Mouse (Mus musculus) kidney, postnatal 0 days (tissue): ENCODE results near the gene Fshb. TPM values are rescaled to one million over a fixed set of nuclear protein-coding genes. Genes with fewer than 3 reads are reported as not detected.

ENCODE experiments used
- ATAC-seq: fragments of 200-750 bp; cut with Nextera tagmentation; replicated peaks from 2 replicates; pipeline ENCODE4 v1.8.0; 2017; ENCODE audit warnings: low read depth, moderate number of reproducible peaks, moderate TSS enrichment, moderate library complexity; ENCODE audit not compliant: low FRiP score
- DNase-seq: peaks from one replicate; pipeline ENCODE4 v3.0.0-alpha.2; 2016; ENCODE audit warnings: low spot score
- H3K27ac ChIP-seq: fragments of 300-500 bp; sonication (generic); 2 replicates; pipeline ENCODE4 v1.5.1; 2014; ENCODE audit warnings: mild to moderate bottlenecking
- H3K27me3 ChIP-seq: fragments of 300-500 bp; sonication (generic); 2 replicates; pipeline ENCODE4 v1.6.1; 2014; ENCODE audit warnings: low read length, mixed read lengths; ENCODE audit not compliant: insufficient read depth
- H3K36me3 ChIP-seq: fragments of 300-500 bp; sonication (generic); 2 replicates; pipeline ENCODE4 v1.6.1; 2014; ENCODE audit warnings: low read length, mixed read lengths; ENCODE audit not compliant: insufficient read depth
- H3K4me1 ChIP-seq: fragments of 300-500 bp; sonication (generic); replicated peaks from 2 replicates; pipeline ENCODE4 v1.6.1; 2014; ENCODE audit warnings: antibody characterized with exemption, low read length, mixed read lengths; ENCODE audit not compliant: insufficient read depth
- H3K4me2 ChIP-seq: fragments of 300-500 bp; sonication (generic); 2 replicates; pipeline ENCODE4 v1.6.1; 2014; ENCODE audit warnings: mild to moderate bottlenecking, low read length, moderate library complexity, mixed read lengths
- H3K4me3 ChIP-seq: fragments of 300-500 bp; sonication (generic); replicated peaks from 2 replicates; pipeline ENCODE4 v1.5.1; 2014; ENCODE audit warnings: low read depth, low read length
- H3K9ac ChIP-seq: fragments of 300-500 bp; sonication (generic); 2 replicates; pipeline ENCODE4 v1.6.1; 2014; ENCODE audit warnings: low read depth, low read length
- H3K9me3 ChIP-seq: fragments of 300-500 bp; sonication (generic); replicated peaks from 2 replicates; pipeline ENCODE4 v1.6.1; 2016; ENCODE audit warnings: low read length, inconsistent platforms, mixed read lengths
- CTCF ChIP-seq: IDR thresholded peaks from 2 replicates; pipeline ENCODE4 v1.5.1; 2016; ENCODE audit warnings: antibody characterized with exemption, low read depth, mild to moderate bottlenecking, moderate library complexity
- WGBS: fragments of 180-500 bp; shearing (Covaris S2); extraction: QIAGEN DNeasy Blood & Tissue Kit; methylation state at CpG from one replicate; pipeline ENCODE4 v1.1.7; 2014; 5-methylcytosine and 5-hydroxymethylcytosine counted together
- polyA plus RNA-seq: library from polyadenylated mRNA; unstranded; fragments of >200 nt; fragmentation: Nextera tagmentation; extraction: Ambion mirVana; gene quantifications from 2 replicates; pipeline ENCODE4 v1.2.1, GENCODE M21; 2015

Gene Fshb
- polyA plus RNA-seq, 1 experiment from 2014 or later, result not detected

DNA sequence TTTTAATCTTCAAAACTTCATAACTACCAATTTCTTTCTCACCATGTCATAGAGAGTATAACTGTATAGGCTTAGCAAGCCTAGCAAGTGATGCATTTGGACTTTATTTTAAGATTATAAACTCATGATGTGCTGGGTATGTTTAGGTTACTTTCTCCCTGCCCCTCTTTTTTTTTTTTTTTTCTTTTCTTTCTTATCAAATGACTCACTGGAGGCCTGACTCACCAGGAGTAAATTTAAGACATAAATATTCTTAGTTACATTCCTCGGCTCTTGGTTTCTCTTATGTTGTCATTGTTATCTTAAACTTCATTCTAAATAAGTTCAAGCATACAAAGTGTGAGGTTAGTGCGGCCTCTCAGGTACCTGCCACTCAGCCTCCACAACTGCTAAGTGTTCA lies 23.5 kb downstream of the Fshb start:
- H3K4me1 ChIP-seq, result no peaks in the 10 kb centered on the region
- no peak overlapping the region for H3K4me3 ChIP-seq
- ATAC-seq (no peak), DNase-seq (no peak)
- no peaks in the 10 kb centered on the region for H3K27me3 ChIP-seq
- H3K27ac ChIP-seq, result no peak overlapping the region
- no peaks in the 10 kb centered on the region for H3K36me3 ChIP-seq
- no peak overlapping the region for H3K4me2 ChIP-seq
- no peak overlapping the region for H3K9ac ChIP-seq
- WGBS, result 73% methylated on average over 2 of the region's 2 CpGs
- no peaks in the 10 kb centered on the region for H3K9me3 ChIP-seq
- TF ChIP-seq CTCF, result no peak

DNA sequence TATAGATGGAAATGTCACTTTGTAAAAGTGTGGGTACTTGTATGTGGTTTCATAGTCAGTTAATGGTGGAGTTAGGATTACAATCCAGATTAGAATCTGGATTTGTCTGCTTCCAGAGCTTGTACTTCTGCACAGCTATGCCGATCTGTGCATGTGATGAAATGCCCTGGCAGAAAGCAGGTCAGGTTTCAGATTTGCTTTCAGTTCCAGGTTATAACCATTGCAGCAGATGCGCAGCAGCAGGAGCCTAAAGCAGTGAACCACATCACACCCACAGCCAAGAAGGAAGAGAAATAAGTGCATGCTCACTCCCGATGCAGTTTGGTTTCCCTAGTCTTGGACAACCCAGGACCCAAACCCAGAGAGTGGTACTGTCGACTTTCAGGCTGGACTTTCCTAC lies 34.8 kb downstream of the Fshb start:
- Histone ChIP-seq H3K27me3 (no peaks in the 10 kb centered on the region), H3K9me3 (no peaks in the 10 kb centered on the region), H3K36me3 (no peaks in the 10 kb centered on the region), H3K4me3 (no peak overlapping the region), H3K27ac (no peak overlapping the region), H3K4me1 (no peaks in the 10 kb centered on the region), H3K9ac (no peak overlapping the region), H3K4me2 (no peak overlapping the region)
- whole genome bisulfite sequencing, result 46% methylated on average over 4 of the region's 4 CpGs
- no peak for DNase-seq
- no peak for ATAC-seq
- TF ChIP-seq CTCF, result no peak

DNA sequence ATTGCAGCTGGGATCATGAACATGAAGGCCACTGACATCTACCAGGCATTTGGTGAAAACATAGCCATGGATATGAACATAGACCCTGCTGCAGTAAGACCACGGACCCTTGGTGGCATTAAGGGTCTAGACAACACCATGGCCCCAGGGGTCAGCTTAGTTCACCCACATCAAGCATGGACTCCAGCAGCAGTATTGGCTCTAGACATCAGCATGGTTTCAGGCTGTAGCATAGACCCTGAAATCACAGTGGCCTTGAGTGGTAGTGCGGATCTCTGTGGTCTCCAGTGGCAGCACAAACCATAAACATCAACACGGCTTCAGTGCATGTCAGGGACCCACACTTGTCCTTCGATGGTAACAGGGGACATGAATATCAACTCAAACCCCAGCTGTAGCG lies 36.7 kb downstream of the Fshb start:
- no peak overlapping the region for H3K4me2 ChIP-seq
- no peaks in the 10 kb centered on the region for H3K27me3 ChIP-seq
- no peak overlapping the region for H3K27ac ChIP-seq
- ATAC-seq (no peak), DNase-seq (no peak)
- no peaks in the 10 kb centered on the region for H3K4me1 ChIP-seq
- no peaks in the 10 kb centered on the region for H3K9me3 ChIP-seq
- no peak for TF ChIP-seq CTCF
- H3K4me3 ChIP-seq, result no peak overlapping the region
- no peak overlapping the region for H3K9ac ChIP-seq
- H3K36me3 ChIP-seq, result no peaks in the 10 kb centered on the region
- WGBS, result 97% methylated on average over 5 of the region's 5 CpGs

DNA sequence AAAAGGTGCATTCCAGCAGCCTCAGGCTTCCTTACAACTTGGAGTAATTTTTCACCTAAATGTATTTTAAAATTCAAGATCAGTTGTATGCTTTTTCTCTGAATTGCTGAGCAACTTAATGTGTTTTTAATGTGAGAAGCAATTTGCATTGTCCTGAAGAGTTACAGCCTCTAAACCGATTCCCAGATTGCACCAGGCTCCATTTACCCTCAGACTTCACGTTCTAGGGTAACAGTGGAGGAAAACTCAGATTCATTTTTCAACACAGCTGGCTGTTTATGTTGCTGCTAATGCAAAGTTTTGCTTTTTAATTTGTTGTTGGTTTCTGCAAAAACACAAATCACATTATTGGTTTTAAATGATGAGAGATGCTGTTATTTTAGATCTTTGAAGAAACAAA lies 40.1 kb downstream of the Fshb start:
- H3K4me1 ChIP-seq, result no peaks in the 10 kb centered on the region
- H3K27ac ChIP-seq, result no peak overlapping the region
- H3K4me3 ChIP-seq, result no peak overlapping the region
- no peaks in the 10 kb centered on the region for H3K9me3 ChIP-seq
- 18% methylated on average over 2 of the region's 2 CpGs for WGBS
- DNase-seq (no peak), ATAC-seq (no peak)
- no peak overlapping the region for H3K9ac ChIP-seq
- no peaks in the 10 kb centered on the region for H3K36me3 ChIP-seq
- TF ChIP-seq CTCF, result no peak
- H3K4me2 ChIP-seq, result no peak overlapping the region
- H3K27me3 ChIP-seq, result no peaks in the 10 kb centered on the region

DNA sequence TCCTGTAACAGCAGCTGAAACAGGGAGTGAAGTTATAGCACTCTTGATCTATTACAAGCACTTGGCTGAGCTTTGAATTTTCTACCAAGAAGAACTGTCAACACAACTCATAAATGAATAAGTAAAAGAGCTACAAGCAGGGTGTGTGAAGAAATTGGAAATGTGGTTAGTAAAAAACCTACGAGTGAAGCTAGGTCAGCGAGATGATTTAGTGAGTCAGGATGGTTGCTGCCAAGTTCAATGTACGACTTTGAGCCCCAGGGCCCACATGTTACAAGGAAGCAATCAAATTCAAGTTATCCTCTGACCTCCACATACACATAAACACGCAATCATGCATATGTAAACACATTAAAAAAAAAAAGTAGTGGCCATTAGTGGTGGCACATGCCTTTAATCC lies 46.3 kb downstream of the Fshb start:
- Histone ChIP-seq H3K27ac (no peak overlapping the region), H3K9ac (no peak overlapping the region), H3K36me3 (no peaks in the 10 kb centered on the region), H3K4me3 (no peak overlapping the region), H3K9me3 (no peaks in the 10 kb centered on the region), H3K4me2 (no peak overlapping the region), H3K27me3 (no peaks in the 10 kb centered on the region), H3K4me1 (no peaks in the 10 kb centered on the region)
- WGBS, result 73% methylated on average over 4 of the region's 4 CpGs
- no peak for ATAC-seq
- DNase-seq, result no peak
- no peak for TF ChIP-seq CTCF

DNA sequence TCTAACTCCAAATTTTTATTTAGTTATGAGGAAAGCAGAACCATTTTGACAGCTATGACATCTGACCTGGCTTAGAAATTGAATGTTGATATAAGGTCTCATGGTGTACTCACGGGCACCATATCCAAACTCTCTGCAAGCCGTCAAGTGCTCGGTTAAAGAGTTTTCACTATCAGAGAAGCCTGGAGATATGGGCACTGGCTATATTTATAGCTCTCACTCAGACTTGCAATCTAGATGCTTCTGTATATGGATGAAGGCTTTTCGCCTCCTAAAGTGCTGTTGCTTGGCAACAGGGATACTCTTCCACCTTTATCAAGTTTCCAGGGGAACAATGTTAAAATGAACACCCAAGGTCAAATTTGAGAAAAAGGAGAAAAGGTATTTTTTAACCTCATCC lies 47.1 kb downstream of the Fshb start:
- Histone ChIP-seq H3K4me3 (no peak overlapping the region), H3K9me3 (no peaks in the 10 kb centered on the region), H3K4me1 (no peaks in the 10 kb centered on the region), H3K27me3 (no peaks in the 10 kb centered on the region), H3K9ac (no peak overlapping the region), H3K4me2 (no peak overlapping the region), H3K36me3 (no peaks in the 10 kb centered on the region), H3K27ac (no peak overlapping the region)
- WGBS, result 82% methylated on average over 4 of the region's 4 CpGs
- ATAC-seq (no peak), DNase-seq (no peak)
- no peak for TF ChIP-seq CTCF

DNA sequence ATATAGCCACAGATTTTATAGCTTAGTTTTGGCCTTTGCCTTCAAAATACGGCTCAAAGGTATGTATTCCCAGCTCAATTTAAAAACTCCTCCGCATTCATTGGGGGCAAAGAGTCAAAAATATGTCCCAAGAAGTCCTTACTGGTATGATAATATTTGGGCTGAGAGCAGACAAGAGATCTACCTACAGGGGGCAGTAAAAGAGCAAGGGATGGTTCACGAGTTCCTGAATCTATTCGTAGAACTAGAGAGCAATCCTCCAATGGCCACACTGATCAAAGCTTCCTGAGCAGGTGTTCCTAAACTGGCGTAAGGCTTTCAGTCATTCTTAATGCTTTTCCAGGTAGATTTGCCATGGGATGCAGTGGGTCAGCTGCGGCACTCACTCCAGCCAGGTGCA lies 49.3 kb downstream of the Fshb start:
- H3K27me3 ChIP-seq, result no peaks in the 10 kb centered on the region
- H3K27ac ChIP-seq, result no peak overlapping the region
- 83% methylated on average over 6 of the region's 6 CpGs for WGBS
- ATAC-seq, result no peak
- no peak for DNase-seq
- TF ChIP-seq CTCF, result peak; percentile 28; the same call in 1 of the 2 replicates
- H3K9me3 ChIP-seq, result no peaks in the 10 kb centered on the region
- H3K9ac ChIP-seq, result no peak overlapping the region
- no peaks in the 10 kb centered on the region for H3K4me1 ChIP-seq
- no peak overlapping the region for H3K4me3 ChIP-seq
- H3K36me3 ChIP-seq, result no peaks in the 10 kb centered on the region
- no peak overlapping the region for H3K4me2 ChIP-seq
